19 mouse cellular contexts compared by ENCODE assay signal in genomic region chr5:15991428-15992139, GRCm38 (mm10). TPM values are rescaled to one million over a fixed set of nuclear protein-coding genes. Genes with fewer than 3 reads are reported as not detected.
DNase-seq lines count a peak whose midpoint lies in the region; ATAC-seq and TF ChIP-seq lines count a peak whose summit lies in the region.
"Had no signal": no experiment of that assay in that cellular context is flagged by ENCODE, and none has a peak within 500 bp of the region (broad histone marks: within the 10 kb centered on the region; RNA-seq: fewer than 3 reads in every experiment).

No protein-coding gene starts in this region.

- peaks cover 2 to 10% of the 10 kb centered on the region in 2 experiments; a peak in 2 of 4 replicates for H3K4me1 ChIP-seq in heart, embryonic 14.5 days (ENCODE audit: control insufficient read depth in 2 of 2, insufficient read depth in 2 of 2, low read length in 2 of 2)
- H3K4me1 ChIP-seq in forebrain, embryonic 12.5 days, result peaks cover 19% of the 10 kb centered on the region
- H3K4me1 ChIP-seq in hindbrain, embryonic 12.5 days, result peaks cover 16% of the 10 kb centered on the region
- no peaks in the 10 kb centered on the region for H3K4me1 ChIP-seq in midbrain, postnatal 0 days (ENCODE audit: insufficient read depth, low read length)
- H3K4me1 ChIP-seq: embryonic facial prominence, embryonic 13.5 days; liver, embryonic 13.5 days; stomach, embryonic 15.5 days had no signal

- no peak overlapping the region for H3K4me3 ChIP-seq in heart, embryonic 14.5 days (ENCODE audit: control insufficient read depth in 1 of 2, insufficient read depth in 1 of 2, low read depth in 1 of 2, low read length in 2 of 2)
- H3K4me3 ChIP-seq in forebrain, embryonic 12.5 days (replicated peaks), result no peak overlapping the region
- H3K4me3 ChIP-seq in hindbrain, embryonic 12.5 days, result no peak overlapping the region
- H3K4me3 ChIP-seq in midbrain, postnatal 0 days (ENCODE audit: low read depth, low read length), result no peak overlapping the region
- H3K4me3 ChIP-seq: embryonic facial prominence, embryonic 13.5 days; liver, embryonic 13.5 days; stomach, embryonic 15.5 days had no signal

- no peak overlapping the region for H3K27ac ChIP-seq in heart, embryonic 14.5 days (replicated peaks in 1 of 2; ENCODE audit: control insufficient read depth in 1 of 2, insufficient read depth in 1 of 2, low read depth in 2 of 2, low read length in 2 of 2)
- peak overlapping the region; percentile 66 for H3K27ac ChIP-seq in forebrain, embryonic 12.5 days
- H3K27ac ChIP-seq in hindbrain, embryonic 12.5 days, result peak overlapping the region; percentile 87
- peak overlapping the region; percentile 59 for H3K27ac ChIP-seq in midbrain, postnatal 0 days (ENCODE audit: low read depth, low read length)
- H3K27ac ChIP-seq: embryonic facial prominence, embryonic 13.5 days; liver, embryonic 13.5 days; stomach, embryonic 15.5 days had no signal

- H3K36me3 ChIP-seq in heart, embryonic 14.5 days (ENCODE audit: control insufficient read depth, insufficient read depth, low read length), result no peaks in the 10 kb centered on the region
- H3K36me3 ChIP-seq in forebrain, embryonic 12.5 days (replicated peaks), result no peaks in the 10 kb centered on the region
- no peaks in the 10 kb centered on the region for H3K36me3 ChIP-seq in hindbrain, embryonic 12.5 days
- no peaks in the 10 kb centered on the region for H3K36me3 ChIP-seq in midbrain, postnatal 0 days (ENCODE audit: insufficient read depth, low read length)
- H3K36me3 ChIP-seq: embryonic facial prominence, embryonic 13.5 days; liver, embryonic 13.5 days; stomach, embryonic 15.5 days had no signal

- no peak for ATAC-seq in heart, embryonic 14.5 days (ENCODE audit: insufficient number of reproducible peaks, insufficient read depth, low FRiP score, low read depth)
- ATAC-seq in forebrain, embryonic 12.5 days (ENCODE audit: low FRiP score), result peak; percentile 42; the same call in 1 of the 2 replicates
- ATAC-seq in hindbrain, embryonic 12.5 days (ENCODE audit: low FRiP score), result peak; percentile 63
- ATAC-seq in midbrain, postnatal 0 days (ENCODE audit: low FRiP score), result peak; percentile 62
- ATAC-seq: intestine, embryonic 16.5 days had no signal

- no peak for DNase-seq in heart, adult 8-10 months (ENCODE audit: low spot score)
- no peak for DNase-seq in midbrain, postnatal 0 days (ENCODE audit: low spot score)
- no peak for DNase-seq in urinary bladder, postnatal 4 days (ENCODE audit: low spot score in 2 of 2)
- no peak for DNase-seq in right cerebral cortex, adult 2 months (ENCODE audit: low spot score in 2 of 2)
- DNase-seq in left cerebral cortex, postnatal 4 days, result no peak
- DNase-seq: adrenal gland, postnatal 25 days; cerebellum, postnatal 25 days; heart, adult 11 months; kidney, postnatal 25 days; liver, embryonic 13.5 days; lung, postnatal 14 days; thymus, postnatal 14 days had no signal

- no peaks in the 10 kb centered on the region for H3K9me3 ChIP-seq in heart, embryonic 14.5 days (ENCODE audit: control insufficient read depth, low read length)
- no peaks in the 10 kb centered on the region for H3K9me3 ChIP-seq in forebrain, embryonic 12.5 days
- no peaks in the 10 kb centered on the region for H3K9me3 ChIP-seq in hindbrain, embryonic 12.5 days (replicated peaks)
- no peaks in the 10 kb centered on the region for H3K9me3 ChIP-seq in midbrain, postnatal 0 days (ENCODE audit: low read length)
- H3K9me3 ChIP-seq: embryonic facial prominence, embryonic 13.5 days; liver, embryonic 13.5 days; stomach, embryonic 15.5 days had no signal

- H3K9ac ChIP-seq in heart, embryonic 14.5 days (ENCODE audit: low read length), result no peak overlapping the region
- H3K9ac ChIP-seq in forebrain, embryonic 12.5 days, result no peak overlapping the region
- H3K9ac ChIP-seq in hindbrain, embryonic 12.5 days, result no peak overlapping the region
- H3K9ac ChIP-seq in midbrain, postnatal 0 days (replicated peaks; ENCODE audit: low read length, poor library complexity, severe bottlenecking), result no peak overlapping the region
- H3K9ac ChIP-seq: embryonic facial prominence, embryonic 13.5 days; liver, embryonic 13.5 days; stomach, embryonic 15.5 days had no signal

- H3K4me2 ChIP-seq in heart, embryonic 14.5 days (ENCODE audit: low read length), result peak overlapping the region; percentile 1; the same call in 1 of the 2 replicates
- H3K4me2 ChIP-seq in forebrain, embryonic 12.5 days, result no peak overlapping the region
- H3K4me2 ChIP-seq in hindbrain, embryonic 12.5 days (replicated peaks), result no peak overlapping the region
- H3K4me2 ChIP-seq in midbrain, postnatal 0 days (ENCODE audit: low read depth, low read length, poor library complexity, severe bottlenecking), result no peak overlapping the region
- H3K4me2 ChIP-seq: embryonic facial prominence, embryonic 13.5 days; liver, embryonic 13.5 days; stomach, embryonic 15.5 days had no signal

- WGBS in heart, embryonic 14.5 days, result 46% methylated on average over 12 of the region's 12 CpGs
- WGBS in forebrain, embryonic 12.5 days, result 45% methylated on average over 12 of the region's 12 CpGs
- 54% methylated on average over 12 of the region's 12 CpGs for WGBS in hindbrain, embryonic 12.5 days
- 44% methylated on average over 12 of the region's 12 CpGs for WGBS in midbrain, postnatal 0 days

- no peaks in the 10 kb centered on the region for H3K27me3 ChIP-seq in heart, embryonic 14.5 days (ENCODE audit: control insufficient read depth, insufficient read depth, low read length)
- H3K27me3 ChIP-seq in forebrain, embryonic 12.5 days, result peaks cover 33% of the 10 kb centered on the region
- H3K27me3 ChIP-seq in hindbrain, embryonic 12.5 days, result peaks cover 44% of the 10 kb centered on the region
- H3K27me3 ChIP-seq in midbrain, postnatal 0 days (ENCODE audit: insufficient read depth, low read length), result no peaks in the 10 kb centered on the region
- H3K27me3 ChIP-seq: embryonic facial prominence, embryonic 13.5 days; liver, embryonic 13.5 days; stomach, embryonic 15.5 days had no signal

- intact Hi-C loops in left cerebral cortex, postnatal 4 days (cut with DNase I), result no loop called here

- TF ChIP-seq CTCF in midbrain, postnatal 0 days (IDR thresholded peaks at IDR 0.05), result no peak

RNA-seq across cellular contexts. Expression of gene Cacna2d1, which starts 57.1 kb away (rescaled TPM):
- 24.9 and 27.0 TPM in 2 replicates for polyA plus RNA-seq in heart, embryonic 14.5 days (2014; fragmentation: Nextera tagmentation; extraction: Ambion mirVana)
- total RNA-seq in heart, adult 8-10 months (2022), result 100 to 1,000 TPM in 1 of 4 experiments, 10 to 100 TPM in 3; 80.2 to 106 (median 94.4) TPM
- 30.3 and 36.7 TPM in 2 replicates for polyA plus RNA-seq in forebrain, embryonic 12.5 days (2016; fragmentation: Nextera tagmentation; extraction: Ambion mirVana)
- polyA plus RNA-seq in hindbrain, embryonic 12.5 days (2016; fragmentation: Nextera tagmentation; extraction: Ambion mirVana), result 41.3 and 44.7 TPM in 2 replicates
- total RNA-seq in midbrain, postnatal 0 days (2014; rRNA removed), result 77.8 and 107 TPM in 2 replicates
- polyA plus RNA-seq in midbrain, postnatal 0 days (2015; fragmentation: Nextera tagmentation; extraction: Ambion mirVana), result 38.8 and 43.3 TPM in 2 replicates
- total RNA-seq in left cerebral cortex, postnatal 4 days (2021), result 100 to 1,000 TPM; 135 to 138 TPM
- total RNA-seq: monocyte, adult 5-6 weeks had no signal

Comparison
In these comparisons a context has a peak if more than half of its experiments do, and no peak if none do; other contexts are left out.
1. H3K27ac ChIP-seq: peak in forebrain, embryonic 12.5 days (single experiment), hindbrain, embryonic 12.5 days (single experiment) and midbrain, postnatal 0 days (single experiment); none in heart, embryonic 14.5 days (0 of 2).